Mouse (Mus musculus) small intestine, adult 2 months (tissue): ENCODE measurements around the gene Tpst1.

Experiments used
- CTCF ChIP-seq: fragments of 200-500 bp; IDR thresholded peaks from 2 replicates; pipeline ENCODE4 v1.5.1; 2012; ENCODE audit warnings: low read depth, mild to moderate bottlenecking, control low read depth, inconsistent platforms, low read length, moderate library complexity, mixed read lengths; ENCODE audit not compliant: insufficient replicate concordance, insufficient read length; ENCODE audit errors: extremely low read depth
- POLR2A ChIP-seq: fragments of 200-500 bp; IDR thresholded peaks from 2 replicates; pipeline ENCODE4 v1.6.1; 2012; ENCODE audit warnings: low read depth, mild to moderate bottlenecking, control low read depth, inconsistent platforms, low read length, moderate library complexity

- no peak for TF ChIP-seq POLR2A
- no peak for TF ChIP-seq CTCF
Observed at GRCm38 (mm10) chr5:130120904-130121303, 47.8 kb downstream of the Tpst1 start.
